Comparison of ENCODE assay signal across 15 mouse cellular contexts in genomic region chr5:67864508-67865060, GRCm38 (mm10). TPM values are rescaled to one million over a fixed set of nuclear protein-coding genes. Genes with fewer than 3 reads are reported as not detected.
DNase-seq lines count a peak whose midpoint lies in the region; ATAC-seq lines count a peak whose summit lies in the region.
"Had no signal": no experiment of that assay in that cellular context is flagged by ENCODE, and none has a peak within 500 bp of the region (broad histone marks: within the 10 kb centered on the region; RNA-seq: fewer than 3 reads in every experiment).

No protein-coding gene starts in this region.

- H3K4me3 ChIP-seq in forebrain, embryonic 12.5 days (replicated peaks), result no peak overlapping the region
- no peak overlapping the region for H3K4me3 ChIP-seq in forebrain, embryonic 11.5 days (ENCODE audit: low read depth, low read length)
- H3K4me3 ChIP-seq in lung, embryonic 15.5 days, result no peak overlapping the region
- H3K4me3 ChIP-seq in intestine, embryonic 16.5 days (ENCODE audit: low read length), result no peak overlapping the region
- H3K4me3 ChIP-seq: neural tube, embryonic 12.5 days had no signal

- WGBS in forebrain, embryonic 12.5 days, result 85% methylated on average over 2 of the region's 2 CpGs
- 73% methylated on average over 2 of the region's 2 CpGs for WGBS in forebrain, embryonic 11.5 days
- WGBS in lung, embryonic 15.5 days, result 71% methylated on average over 2 of the region's 2 CpGs
- 66% methylated on average over 2 of the region's 2 CpGs for WGBS in intestine, embryonic 16.5 days

- H3K4me1 ChIP-seq in forebrain, embryonic 12.5 days, result peaks cover 11% of the 10 kb centered on the region; the same call in 1 of the 2 replicates
- peaks cover 2% of the 10 kb centered on the region; the same call in 1 of the 2 replicates for H3K4me1 ChIP-seq in forebrain, embryonic 11.5 days (replicated peaks; ENCODE audit: control insufficient read depth, insufficient read depth, low read length)
- peaks cover 6% of the 10 kb centered on the region; the same call in 1 of the 2 replicates for H3K4me1 ChIP-seq in lung, embryonic 15.5 days
- 0 out of 2 replicates have a peak, but pooled peaks cover 2% of the 10 kb centered on the region for H3K4me1 ChIP-seq in intestine, embryonic 16.5 days (ENCODE audit: control insufficient read depth, insufficient read depth, low read length)
- H3K4me1 ChIP-seq: neural tube, embryonic 12.5 days had no signal

- no peaks in the 10 kb centered on the region for H3K36me3 ChIP-seq in forebrain, embryonic 12.5 days (replicated peaks)
- no peaks in the 10 kb centered on the region for H3K36me3 ChIP-seq in forebrain, embryonic 11.5 days (ENCODE audit: control insufficient read depth, insufficient read depth, low read length)
- no peaks in the 10 kb centered on the region for H3K36me3 ChIP-seq in lung, embryonic 15.5 days
- H3K36me3 ChIP-seq in intestine, embryonic 16.5 days (ENCODE audit: control insufficient read depth, insufficient read depth, low read length), result no peaks in the 10 kb centered on the region
- H3K36me3 ChIP-seq: neural tube, embryonic 12.5 days had no signal

- no peak for DNase-seq in forebrain, embryonic 11.5 days (ENCODE audit: low spot score)
- DNase-seq in lung, postnatal 4 days, result no peak
- no peak for DNase-seq in MN1 (ENCODE audit: low spot score)
- DNase-seq in kidney, postnatal 14 days, result no peak
- DNase-seq: adrenal gland, adult 2 months; heart, postnatal 4 days; left cerebral cortex, postnatal 4 days; right cerebral cortex, postnatal 25 days; thymus, postnatal 36 days had no signal

- ATAC-seq in forebrain, embryonic 12.5 days (ENCODE audit: low FRiP score), result no peak
- ATAC-seq in forebrain, embryonic 11.5 days (replicated peaks; ENCODE audit: low FRiP score), result no peak
- no peak for ATAC-seq in lung, embryonic 15.5 days (ENCODE audit: borderline replicate concordance, extremely low read depth, low FRiP score, low TSS enrichment)
- ATAC-seq in intestine, embryonic 16.5 days, result peak; percentile 61
- ATAC-seq in megakaryocyte progenitor cell, adult 5-6 weeks (replicated peaks; ENCODE audit: poor library complexity), result 0 out of 2 replicates have a peak, but pooled peaks have one; percentile 15

- H3K27ac ChIP-seq in forebrain, embryonic 12.5 days, result no peak overlapping the region
- no peak overlapping the region for H3K27ac ChIP-seq in forebrain, embryonic 11.5 days (ENCODE audit: low read depth, low read length)
- H3K27ac ChIP-seq in lung, embryonic 15.5 days, result no peak overlapping the region
- H3K27ac ChIP-seq in intestine, embryonic 16.5 days (ENCODE audit: low read length), result no peak overlapping the region
- H3K27ac ChIP-seq: kidney, postnatal 0 days; neural tube, embryonic 12.5 days had no signal

- H3K27me3 ChIP-seq in forebrain, embryonic 12.5 days, result no peaks in the 10 kb centered on the region
- H3K27me3 ChIP-seq in forebrain, embryonic 11.5 days (ENCODE audit: control insufficient read depth, insufficient read depth, low read length), result no peaks in the 10 kb centered on the region
- H3K27me3 ChIP-seq in lung, embryonic 15.5 days, result no peaks in the 10 kb centered on the region
- no peaks in the 10 kb centered on the region for H3K27me3 ChIP-seq in intestine, embryonic 16.5 days (replicated peaks; ENCODE audit: control insufficient read depth, insufficient read depth, low read length)
- H3K27me3 ChIP-seq: neural tube, embryonic 12.5 days had no signal

- no peaks in the 10 kb centered on the region for H3K9me3 ChIP-seq in forebrain, embryonic 12.5 days
- H3K9me3 ChIP-seq in forebrain, embryonic 11.5 days (ENCODE audit: control insufficient read depth, low read length), result no peaks in the 10 kb centered on the region
- H3K9me3 ChIP-seq in lung, embryonic 15.5 days, result no peaks in the 10 kb centered on the region
- no peaks in the 10 kb centered on the region for H3K9me3 ChIP-seq in intestine, embryonic 16.5 days (ENCODE audit: control insufficient read depth, low read length)
- H3K9me3 ChIP-seq: neural tube, embryonic 12.5 days had no signal

- peak overlapping the region; percentile 30; the same call in 1 of the 2 replicates for H3K4me2 ChIP-seq in forebrain, embryonic 12.5 days
- H3K4me2 ChIP-seq in forebrain, embryonic 11.5 days (ENCODE audit: low read depth, low read length, severe bottlenecking), result no peak overlapping the region
- H3K4me2 ChIP-seq in lung, embryonic 15.5 days, result peak overlapping the region; percentile 2; the same call in 1 of the 2 replicates
- no peak overlapping the region for H3K4me2 ChIP-seq in intestine, embryonic 16.5 days (ENCODE audit: low read depth, low read length)
- H3K4me2 ChIP-seq: neural tube, embryonic 12.5 days had no signal

- H3K9ac ChIP-seq in forebrain, embryonic 12.5 days, result no peak overlapping the region
- H3K9ac ChIP-seq in forebrain, embryonic 11.5 days (ENCODE audit: low read length), result no peak overlapping the region
- H3K9ac ChIP-seq in lung, embryonic 15.5 days, result no peak overlapping the region
- H3K9ac ChIP-seq in intestine, embryonic 16.5 days (ENCODE audit: low read depth, low read length), result no peak overlapping the region
- H3K9ac ChIP-seq: neural tube, embryonic 12.5 days had no signal

RNA-seq across cellular contexts. Expression of gene Atp8a1, which starts 17.4 kb away (rescaled TPM):
- 25.2 and 28.1 TPM in 2 replicates for polyA plus RNA-seq in forebrain, embryonic 12.5 days (2016; fragmentation: Nextera tagmentation; extraction: Ambion mirVana)
- 19.6 and 25.7 TPM in 2 replicates for polyA plus RNA-seq in forebrain, embryonic 11.5 days (2014; fragmentation: Nextera tagmentation; extraction: Ambion mirVana)
- 46.9 and 53.6 TPM in 2 replicates for polyA plus RNA-seq in lung, embryonic 15.5 days (2015; fragmentation: Nextera tagmentation; extraction: Ambion mirVana)
- 13.1 and 16.7 TPM in 2 replicates for polyA plus RNA-seq in intestine, embryonic 16.5 days (2015; fragmentation: Nextera tagmentation; extraction: Ambion mirVana)
- 47.8 and 66.9 TPM in 2 replicates for total RNA-seq in megakaryocyte progenitor cell, adult 5-6 weeks (2015)
- 32.0 and 37.8 TPM in 2 replicates for total RNA-seq in megakaryocyte progenitor cell, adult 5-6 weeks (2017)

Comparison
In these comparisons a context has a peak if more than half of its experiments do, and no peak if none do; other contexts are left out.
1. H3K4me2 ChIP-seq: peak in forebrain, embryonic 12.5 days (single experiment) and lung, embryonic 15.5 days (single experiment); none in forebrain, embryonic 11.5 days (single experiment) and intestine, embryonic 16.5 days (single experiment).
2. ATAC-seq: peak in intestine, embryonic 16.5 days (single experiment) and megakaryocyte progenitor cell, adult 5-6 weeks (single experiment); none in forebrain, embryonic 12.5 days (single experiment), forebrain, embryonic 11.5 days (single experiment) and lung, embryonic 15.5 days (single experiment).